Mouse (Mus musculus) embryonic facial prominence, embryonic 14.5 days (tissue): Measurements from ENCODE around the gene Sept9. TPM values are rescaled to one million over a fixed set of nuclear protein-coding genes. Genes with fewer than 3 reads are reported as not detected.

Experiments used
- ATAC-seq: fragments of 200-750 bp; cut with Nextera tagmentation; 2 replicates; pipeline ENCODE4 v1.8.0; 2017; ENCODE audit warnings: low read depth, moderate number of reproducible peaks, moderate TSS enrichment
- DNase-seq: peaks from one replicate; pipeline ENCODE4 v3.0.0-alpha.2; 2015; ENCODE audit warnings: low spot score
- H3K27ac ChIP-seq: fragments of 300-500 bp; sonication (generic); replicated peaks from 2 replicates; pipeline ENCODE4 v1.5.1; 2014; ENCODE audit warnings: low read depth, mild to moderate bottlenecking, low read length, moderate library complexity
- H3K27me3 ChIP-seq: fragments of 300-500 bp; sonication (generic); replicated peaks from 2 replicates; pipeline ENCODE4 v1.6.1; 2014; ENCODE audit warnings: low read length; ENCODE audit not compliant: control insufficient read depth, insufficient read depth
- H3K36me3 ChIP-seq: fragments of 300-500 bp; sonication (generic); 2 replicates; pipeline ENCODE4 v1.6.1; 2014; ENCODE audit warnings: low read length, mixed read lengths; ENCODE audit not compliant: control insufficient read depth, insufficient read depth
- H3K4me1 ChIP-seq: fragments of 300-500 bp; sonication (generic); 2 replicates; pipeline ENCODE4 v1.6.1; 2014; ENCODE audit warnings: antibody characterized with exemption, low read length; ENCODE audit not compliant: control insufficient read depth, insufficient read depth
- H3K4me2 ChIP-seq: fragments of 300-500 bp; sonication (generic); 2 replicates; pipeline ENCODE4 v1.6.1; 2014; ENCODE audit warnings: low read depth, mild to moderate bottlenecking, low read length, moderate library complexity, mixed read lengths
- H3K4me3 ChIP-seq: fragments of 300-500 bp; sonication (generic); 2 replicates; pipeline ENCODE4 v1.5.1; 2014; ENCODE audit warnings: low read depth, mild to moderate bottlenecking, low read length
- H3K9ac ChIP-seq: fragments of 300-500 bp; sonication (generic); 2 replicates; pipeline ENCODE4 v1.6.1; 2014; ENCODE audit warnings: low read depth, mild to moderate bottlenecking, low read length, moderate library complexity, mixed read lengths
- H3K9me3 ChIP-seq: fragments of 300-500 bp; sonication (generic); 2 replicates; pipeline ENCODE4 v1.6.1; 2016; ENCODE audit warnings: low read length; ENCODE audit not compliant: control insufficient read depth
- WGBS: fragments of 180-500 bp; shearing (Covaris S2); extraction: QIAGEN DNeasy Blood & Tissue Kit; methylation state at CpG from one replicate; pipeline ENCODE4 v1.1.7; 2014; 5-methylcytosine and 5-hydroxymethylcytosine counted together
- polyA plus RNA-seq: library from polyadenylated mRNA; unstranded; fragments of >200 nt; fragmentation: Nextera tagmentation; extraction: Ambion mirVana; gene quantifications from 2 replicates; pipeline ENCODE4 v1.2.1, GENCODE M21; 2014

Gene Sept9
- polyA plus RNA-seq, 1 experiment from 2014 or later = 115 TPM

- 49% methylated on average over 6 of the region's 6 CpGs for WGBS
- ATAC-seq (no peak), DNase-seq (no peak)
- Histone ChIP-seq H3K4me2 (no peak overlapping the region), H3K27ac (0 out of 2 replicates have a peak overlapping the region, but pooled peaks have one; percentile 89), H3K4me1 (peaks cover 46% of the 10 kb centered on the region), H3K9ac (no peak overlapping the region), H3K4me3 (no peak overlapping the region), H3K36me3 (no peaks in the 10 kb centered on the region; the same call in 1 of the 2 replicates), H3K9me3 (no peaks in the 10 kb centered on the region), H3K27me3 (no peaks in the 10 kb centered on the region)
These were observed 70.5 kb downstream of the Sept9 start for GRCm38 (mm10) chr11:117269946-117270345.

DNA sequence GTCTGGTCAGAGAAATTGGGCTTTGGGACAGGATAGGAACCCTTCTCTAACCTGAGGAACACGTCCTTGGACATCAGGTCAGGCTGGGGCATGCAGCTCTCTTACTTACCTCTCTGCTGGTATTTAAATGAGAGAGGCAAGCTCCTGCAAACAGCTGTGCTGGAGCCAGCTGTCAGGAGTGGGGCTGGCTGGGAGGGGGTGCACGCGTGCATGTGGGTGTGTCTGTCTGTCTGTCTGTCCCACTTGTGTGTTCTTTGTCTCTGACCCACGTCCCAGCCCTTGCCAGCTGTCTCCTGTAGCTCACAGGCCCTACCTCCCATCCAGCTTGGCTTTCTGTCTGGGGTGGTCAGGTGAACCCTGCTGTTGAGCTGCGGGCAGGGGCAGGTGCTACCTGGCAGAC lies 75.5 kb downstream of the Sept9 start:
- H3K9me3 ChIP-seq = no peaks in the 10 kb centered on the region
- ATAC-seq (no peak), DNase-seq (no peak)
- no peak overlapping the region for H3K9ac ChIP-seq
- peaks cover 63% of the 10 kb centered on the region for H3K4me1 ChIP-seq
- H3K27me3 ChIP-seq = no peaks in the 10 kb centered on the region
- 42% methylated on average over 3 of the region's 5 CpGs for WGBS
- H3K36me3 ChIP-seq = no peaks in the 10 kb centered on the region; the same call in 1 of the 2 replicates
- no peak overlapping the region for H3K4me2 ChIP-seq
- H3K4me3 ChIP-seq = no peak overlapping the region
- no peak overlapping the region for H3K27ac ChIP-seq

- peaks cover 73% of the 10 kb centered on the region for H3K4me1 ChIP-seq
- no peak for DNase-seq
- no peak for ATAC-seq
- peak overlapping the region; percentile 20; the same call in 1 of the 2 replicates for H3K9ac ChIP-seq
- peak overlapping the region; percentile 36 for H3K27ac ChIP-seq
- H3K4me2 ChIP-seq = no peak overlapping the region
- WGBS = 33% methylated on average over 6 of the region's 6 CpGs
- H3K4me3 ChIP-seq = no peak overlapping the region
- H3K27me3 ChIP-seq = no peaks in the 10 kb centered on the region
- no peaks in the 10 kb centered on the region; the same call in 1 of the 2 replicates for H3K36me3 ChIP-seq
- no peaks in the 10 kb centered on the region for H3K9me3 ChIP-seq
These were observed 76.5 kb downstream of the Sept9 start for GRCm38 (mm10) chr11:117275999-117276398.

DNA sequence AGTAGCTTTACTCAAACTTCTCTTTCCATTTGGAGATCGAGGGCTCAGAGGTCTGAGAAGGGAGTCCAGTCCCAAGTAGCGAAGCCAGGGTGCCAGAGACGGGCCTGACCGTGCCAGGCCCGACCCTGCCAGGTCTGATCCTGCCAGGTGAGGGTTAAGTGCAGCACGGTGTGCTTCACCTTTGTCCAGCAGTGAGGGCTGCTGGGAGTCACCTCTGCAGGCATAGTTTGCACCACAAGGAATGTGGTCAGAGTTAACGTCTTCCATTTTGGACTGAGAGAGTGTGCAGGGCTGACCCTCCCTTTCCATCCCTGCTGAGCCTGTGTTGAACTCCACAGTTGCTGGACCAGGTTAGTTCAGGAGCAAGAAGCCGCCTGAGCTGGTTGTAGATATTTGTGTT lies 77.5 kb downstream of the Sept9 start:
- Histone ChIP-seq H3K27ac (no peak overlapping the region), H3K4me3 (no peak overlapping the region), H3K4me2 (no peak overlapping the region), H3K9me3 (no peaks in the 10 kb centered on the region), H3K36me3 (no peaks in the 10 kb centered on the region; the same call in 1 of the 2 replicates), H3K4me1 (peaks cover 81% of the 10 kb centered on the region), H3K9ac (peak overlapping the region; percentile 14; the same call in 1 of the 2 replicates), H3K27me3 (no peaks in the 10 kb centered on the region)
- ATAC-seq (no peak), DNase-seq (no peak)
- 50% methylated on average over 8 of the region's 8 CpGs for WGBS

DNA sequence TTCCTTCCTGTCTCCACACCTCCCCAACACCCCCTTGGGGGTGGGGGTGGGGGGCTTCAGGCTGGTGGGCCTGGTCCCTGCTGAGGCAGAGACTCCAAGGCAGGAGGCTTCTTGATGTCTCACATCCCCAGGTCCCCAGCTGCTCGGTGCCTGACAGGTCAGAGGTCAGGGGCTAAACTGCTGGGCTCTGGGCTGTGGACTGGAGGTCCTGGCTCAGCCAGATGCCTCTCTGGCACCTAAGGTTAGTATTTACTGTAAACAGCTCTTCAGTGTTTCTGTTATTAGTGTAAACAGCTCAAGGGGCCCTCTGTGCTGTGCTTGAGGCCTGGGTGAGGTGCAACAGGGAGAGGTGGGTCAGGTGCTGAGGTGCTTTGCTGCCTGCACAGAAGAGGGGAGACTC lies 78.7 kb downstream of the Sept9 start:
- Histone ChIP-seq H3K27me3 (no peaks in the 10 kb centered on the region), H3K9ac (peak overlapping the region; percentile 36; the same call in 1 of the 2 replicates), H3K4me1 (peaks cover 81% of the 10 kb centered on the region), H3K9me3 (no peaks in the 10 kb centered on the region), H3K4me3 (no peak overlapping the region), H3K36me3 (no peaks in the 10 kb centered on the region), H3K27ac (peak overlapping the region; percentile 8; the same call in 1 of the 2 replicates), H3K4me2 (no peak overlapping the region)
- DNase-seq = no peak
- 20% methylated on average over 1 of the region's 1 CpGs for WGBS
- no peak for ATAC-seq

- H3K9me3 ChIP-seq = no peaks in the 10 kb centered on the region
- ATAC-seq = no peak
- H3K27ac ChIP-seq = peak overlapping the region; percentile 8; the same call in 1 of the 2 replicates
- no peaks in the 10 kb centered on the region for H3K27me3 ChIP-seq
- peaks cover 81% of the 10 kb centered on the region for H3K4me1 ChIP-seq
- no peaks in the 10 kb centered on the region for H3K36me3 ChIP-seq
- WGBS = 25% methylated on average over 13 of the region's 13 CpGs
- no peak overlapping the region for H3K4me3 ChIP-seq
- peak overlapping the region; percentile 36; the same call in 1 of the 2 replicates for H3K9ac ChIP-seq
- no peak overlapping the region for H3K4me2 ChIP-seq
- DNase-seq = no peak
These were observed 79.1 kb downstream of the Sept9 start for GRCm38 (mm10) chr11:117278514-117278913.

DNA sequence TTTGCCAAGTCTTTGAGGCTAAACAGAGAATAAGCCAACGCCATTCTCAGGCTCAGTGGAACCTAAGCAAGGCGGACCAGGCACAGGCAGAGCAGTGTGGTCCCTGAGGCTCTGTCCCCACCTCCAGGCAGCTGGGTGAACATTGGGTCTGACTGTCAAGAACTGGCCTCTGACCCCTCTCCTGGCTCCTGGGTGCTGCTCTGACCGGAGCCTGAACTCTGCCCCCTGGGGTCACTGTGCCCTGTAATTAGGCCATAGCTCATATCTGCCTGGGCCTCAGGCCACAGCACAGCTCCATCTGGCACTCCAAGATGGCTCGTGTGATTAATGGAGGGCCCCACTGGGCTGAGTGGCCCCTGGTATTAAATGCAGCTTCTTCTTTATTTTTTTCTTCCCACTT lies 80.5 kb downstream of the Sept9 start:
- Histone ChIP-seq H3K27ac (no peak overlapping the region), H3K36me3 (no peaks in the 10 kb centered on the region), H3K27me3 (no peaks in the 10 kb centered on the region), H3K4me3 (no peak overlapping the region), H3K4me2 (no peak overlapping the region), H3K9me3 (no peaks in the 10 kb centered on the region), H3K9ac (no peak overlapping the region), H3K4me1 (peaks cover 84% of the 10 kb centered on the region)
- 43% methylated on average over 4 of the region's 4 CpGs for WGBS
- DNase-seq = no peak
- ATAC-seq = no peak

- H3K4me2 ChIP-seq = no peak overlapping the region
- H3K9me3 ChIP-seq = no peaks in the 10 kb centered on the region
- no peaks in the 10 kb centered on the region for H3K36me3 ChIP-seq
- H3K27ac ChIP-seq = peak overlapping the region; percentile 52
- H3K4me1 ChIP-seq = peaks cover 61% of the 10 kb centered on the region
- DNase-seq = no peak
- ATAC-seq = no peak
- no peak overlapping the region for H3K4me3 ChIP-seq
- peak overlapping the region; percentile 15; the same call in 1 of the 2 replicates for H3K9ac ChIP-seq
- WGBS = 65% methylated on average over 10 of the region's 11 CpGs
- H3K27me3 ChIP-seq = no peaks in the 10 kb centered on the region
These were observed 83.8 kb downstream of the Sept9 start for GRCm38 (mm10) chr11:117283048-117283888.
